Mouse (Mus musculus): ENCODE data around the gene Olfr67.
"Not testable (repeated sequence)": the region's sequence is repeated elsewhere in the genome, so short reads cannot be mapped to it uniquely, and the experiment has no call there.

Gene Olfr67

GRCm38 (mm10) chr7:103767687-103768086 is 23.9 kb downstream of the Olfr67 start:
- DNase-seq: not testable (repeated sequence)

DNA sequence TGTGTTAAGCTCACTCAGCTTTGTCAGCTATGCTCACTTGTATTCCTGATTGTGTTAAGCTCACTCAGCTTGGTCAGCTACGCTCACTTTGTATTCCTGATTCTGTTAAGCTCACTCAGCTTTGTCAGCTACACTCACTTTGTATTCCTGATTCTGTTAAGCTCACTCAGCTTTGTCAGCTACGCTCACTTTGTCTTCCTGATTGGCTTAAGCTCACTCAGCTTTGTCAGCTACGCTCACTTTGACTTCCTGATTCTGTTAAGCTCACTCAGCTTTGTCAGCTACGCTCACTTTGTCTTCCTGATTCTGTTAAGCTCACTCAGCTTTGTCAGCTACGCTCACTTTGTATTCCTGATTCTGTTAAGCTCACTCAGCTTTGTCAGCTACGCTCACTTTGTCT is 29.4 kb downstream of the Olfr67 start:
- DNase-seq: not testable (repeated sequence)

- DNase-seq: no peak
Observed at GRCm38 (mm10) chr7:103757233-103757632, 34.4 kb downstream of the Olfr67 start, which contains the start of gene Olfr630. Gene Olfr630, minus strand, starts transcription at chr7:103757333.

DNA sequence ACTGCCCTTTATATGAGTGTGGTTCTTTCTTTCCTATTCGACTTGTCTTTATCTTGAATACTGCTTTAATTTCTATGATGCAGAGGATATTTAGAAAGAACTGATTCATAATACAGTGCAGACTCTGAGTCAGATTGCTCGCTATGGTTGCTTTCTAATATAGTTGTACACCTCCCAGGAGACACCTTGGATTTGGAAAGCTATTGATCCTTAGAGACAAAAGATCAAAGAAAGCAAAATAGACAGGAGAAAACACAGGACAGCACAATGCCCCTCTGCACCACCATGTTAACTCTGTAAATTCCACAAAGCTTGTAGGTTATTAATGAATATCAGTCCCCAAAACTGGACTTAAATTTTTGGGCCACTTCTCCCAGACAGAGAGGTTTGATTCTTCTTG is 46.8 kb downstream of the Olfr67 start, which contains the start of gene Olfr629:
Gene Olfr629, minus strand, starts transcription at position 101 of the 400 bp plus-strand sequence.
- no peak for DNase-seq

All from cerebellum, postnatal 10 days (tissue).